Mouse (Mus musculus): ENCODE results near the gene Arid3a. TPM values are rescaled to one million over a fixed set of nuclear protein-coding genes. Genes with fewer than 3 reads are reported as not detected.

Gene Arid3a
- polyA plus RNA-seq, 1 experiment: 36.5 TPM

GRCm38 (mm10) chr10:79906712-79907111, 20.1 kb upstream of the Arid3a start:
- Histone ChIP-seq H3K36me3 (ENCODE audit: control insufficient read depth, insufficient read depth, low read length, poor library complexity, severe bottlenecking) (no peaks in the 10 kb centered on the region), H3K27me3 (ENCODE audit: control insufficient read depth, insufficient read depth, low read length, poor library complexity, severe bottlenecking) (no peaks in the 10 kb centered on the region), H3K9me3 (replicated peaks; ENCODE audit: control insufficient read depth, insufficient read depth, low read length, poor library complexity, severe bottlenecking) (no peaks in the 10 kb centered on the region), H3K9ac (ENCODE audit: low read depth, poor library complexity, severe bottlenecking) (no peak overlapping the region), H3K4me3 (ENCODE audit: low read depth, low read length) (no peak overlapping the region), H3K4me1 (ENCODE audit: control insufficient read depth, insufficient read depth, low read length) (no peaks in the 10 kb centered on the region), H3K27ac (ENCODE audit: insufficient read depth, low read length) (no peak overlapping the region)
- TF ChIP-seq EP300 (IDR thresholded peaks at IDR 0.05; ENCODE audit: insufficient read depth, low read depth, low read length): no peak
- no peak for TF ChIP-seq POLR2A (IDR thresholded peaks at IDR 0.05; ENCODE audit: insufficient read depth, low read length)
- no peak for TF ChIP-seq CTCF (IDR thresholded peaks at IDR 0.05; ENCODE audit: low read depth, low read length)

- H3K36me3 ChIP-seq (ENCODE audit: control insufficient read depth, insufficient read depth, low read length, poor library complexity, severe bottlenecking): no peaks in the 10 kb centered on the region
- no peak overlapping the region for H3K9ac ChIP-seq (ENCODE audit: low read depth, poor library complexity, severe bottlenecking)
- no peaks in the 10 kb centered on the region for H3K27me3 ChIP-seq (ENCODE audit: control insufficient read depth, insufficient read depth, low read length, poor library complexity, severe bottlenecking)
- no peak for TF ChIP-seq CTCF (IDR thresholded peaks at IDR 0.05; ENCODE audit: low read depth, low read length)
- no peak for TF ChIP-seq EP300 (IDR thresholded peaks at IDR 0.05; ENCODE audit: insufficient read depth, low read depth, low read length)
- TF ChIP-seq POLR2A (IDR thresholded peaks at IDR 0.05; ENCODE audit: insufficient read depth, low read length): no peak
- H3K4me1 ChIP-seq (ENCODE audit: control insufficient read depth, insufficient read depth, low read length): no peaks in the 10 kb centered on the region
- H3K4me3 ChIP-seq (ENCODE audit: low read depth, low read length): no peak overlapping the region
- no peaks in the 10 kb centered on the region for H3K9me3 ChIP-seq (replicated peaks; ENCODE audit: control insufficient read depth, insufficient read depth, low read length, poor library complexity, severe bottlenecking)
- H3K27ac ChIP-seq (ENCODE audit: insufficient read depth, low read length): no peak overlapping the region
Measured at GRCm38 (mm10) chr10:79907415-79907814, 19.4 kb upstream of the Arid3a start.

GRCm38 (mm10) chr10:79908167-79909091, 18.4 kb upstream of the Arid3a start, which contains the start of gene Med16:
Gene Med16 (minus strand): TSS chr10:79908923.
- peak within 1 kb of the TSS; percentile 94 for H3K4me3 ChIP-seq (ENCODE audit: low read depth, low read length)
- H3K36me3 ChIP-seq (ENCODE audit: control insufficient read depth, insufficient read depth, low read length, poor library complexity, severe bottlenecking): no peaks in the 10 kb centered on the region
- peak within 1 kb of the TSS; percentile 96 for H3K9ac ChIP-seq (ENCODE audit: low read depth, poor library complexity, severe bottlenecking)
- H3K9me3 ChIP-seq (replicated peaks; ENCODE audit: control insufficient read depth, insufficient read depth, low read length, poor library complexity, severe bottlenecking): no peaks in the 10 kb centered on the region
- no peaks in the 10 kb centered on the region for H3K4me1 ChIP-seq (ENCODE audit: control insufficient read depth, insufficient read depth, low read length)
- no peak for TF ChIP-seq EP300 (IDR thresholded peaks at IDR 0.05; ENCODE audit: insufficient read depth, low read depth, low read length)
- no peak for TF ChIP-seq CTCF (IDR thresholded peaks at IDR 0.05; ENCODE audit: low read depth, low read length)
- no peak for TF ChIP-seq POLR2A (IDR thresholded peaks at IDR 0.05; ENCODE audit: insufficient read depth, low read length)
- no peaks in the 10 kb centered on the region for H3K27me3 ChIP-seq (ENCODE audit: control insufficient read depth, insufficient read depth, low read length, poor library complexity, severe bottlenecking)
- H3K27ac ChIP-seq (ENCODE audit: insufficient read depth, low read length): peak within 1 kb of the TSS; percentile 84

GRCm38 (mm10) chr10:79909092-79909922, 17.5 kb upstream of the Arid3a start:
- Histone ChIP-seq H3K36me3 (ENCODE audit: control insufficient read depth, insufficient read depth, low read length, poor library complexity, severe bottlenecking) (no peaks in the 10 kb centered on the region), H3K4me3 (ENCODE audit: low read depth, low read length) (no peak overlapping the region), H3K9ac (ENCODE audit: low read depth, poor library complexity, severe bottlenecking) (no peak overlapping the region), H3K4me1 (ENCODE audit: control insufficient read depth, insufficient read depth, low read length) (no peaks in the 10 kb centered on the region), H3K27ac (ENCODE audit: insufficient read depth, low read length) (no peak overlapping the region), H3K9me3 (replicated peaks; ENCODE audit: control insufficient read depth, insufficient read depth, low read length, poor library complexity, severe bottlenecking) (no peaks in the 10 kb centered on the region), H3K27me3 (ENCODE audit: control insufficient read depth, insufficient read depth, low read length, poor library complexity, severe bottlenecking) (no peaks in the 10 kb centered on the region)
- TF ChIP-seq CTCF (IDR thresholded peaks at IDR 0.05; ENCODE audit: low read depth, low read length): no peak
- no peak for TF ChIP-seq POLR2A (IDR thresholded peaks at IDR 0.05; ENCODE audit: insufficient read depth, low read length)
- TF ChIP-seq EP300 (IDR thresholded peaks at IDR 0.05; ENCODE audit: insufficient read depth, low read depth, low read length): no peak

- H3K4me3 ChIP-seq (ENCODE audit: low read depth, low read length): no peak within 1 kb of the TSS
- H3K27ac ChIP-seq (ENCODE audit: insufficient read depth, low read length): no peak within 1 kb of the TSS
- TF ChIP-seq CTCF (IDR thresholded peaks at IDR 0.05; ENCODE audit: low read depth, low read length): no peak
- TF ChIP-seq EP300 (IDR thresholded peaks at IDR 0.05; ENCODE audit: insufficient read depth, low read depth, low read length): no peak
- no peak for TF ChIP-seq POLR2A (IDR thresholded peaks at IDR 0.05; ENCODE audit: insufficient read depth, low read length)
- no peaks in the 10 kb centered on the region for H3K9me3 ChIP-seq (replicated peaks; ENCODE audit: control insufficient read depth, insufficient read depth, low read length, poor library complexity, severe bottlenecking)
- H3K9ac ChIP-seq (ENCODE audit: low read depth, poor library complexity, severe bottlenecking): no peak within 1 kb of the TSS
- no peaks in the 10 kb centered on the region for H3K4me1 ChIP-seq (ENCODE audit: control insufficient read depth, insufficient read depth, low read length)
- no peaks in the 10 kb centered on the region for H3K27me3 ChIP-seq (ENCODE audit: control insufficient read depth, insufficient read depth, low read length, poor library complexity, severe bottlenecking)
- no peaks in the 10 kb centered on the region for H3K36me3 ChIP-seq (ENCODE audit: control insufficient read depth, insufficient read depth, low read length, poor library complexity, severe bottlenecking)
Measured at GRCm38 (mm10) chr10:79910556-79910955, 16.3 kb upstream of the Arid3a start, which contains the start of gene Gm26602. Gene Gm26602 (plus strand): TSS chr10:79910856.
